Mouse (Mus musculus): ENCODE measurements at regions not wholly inside any gene's neighbourhood (a gene's known extent, or its start where the extent isn't known, plus 50 kb on each side); places are given as distances from the start of the nearest gene placed in this dataset.
"Not testable (repeated sequence)": the region's sequence is repeated elsewhere in the genome, so short reads cannot be mapped to it uniquely, and the experiment has no call there.

DNA sequence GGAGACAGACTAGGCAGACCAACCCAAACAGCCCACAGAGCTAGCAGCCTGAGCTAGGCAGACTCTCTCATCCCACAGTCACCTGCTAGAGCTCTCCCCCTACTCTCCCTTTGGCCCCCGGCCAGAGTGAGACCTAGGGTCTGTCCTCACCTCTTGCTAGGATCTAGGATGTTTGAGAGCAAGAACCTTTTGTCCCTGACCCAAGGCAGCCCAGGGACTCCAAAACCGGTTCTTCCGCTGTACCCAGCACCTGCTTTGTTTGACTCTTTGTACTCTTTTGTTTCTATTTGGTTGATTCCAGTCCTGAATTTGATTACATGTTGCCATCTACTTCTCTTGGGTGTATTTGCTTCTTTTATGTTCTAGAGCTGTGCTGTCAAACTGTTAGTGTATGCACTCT, 75.3 kb downstream of the H60c start:
- DNase-seq (ENCODE audit: low read depth, low spot score), result no peak

GRCm38 (mm10) chr10:3188361-3188760, 79.2 kb downstream of the H60c start:
- no peak for DNase-seq (ENCODE audit: low read depth, low spot score)

GRCm38 (mm10) chr10:3180103-3180502, 87.5 kb downstream of the H60c start:
- DNase-seq (ENCODE audit: low read depth, low spot score), result no peak

GRCm38 (mm10) chr10:3173601-3174000, 94.0 kb downstream of the H60c start:
- DNase-seq (ENCODE audit: low read depth, low spot score), result no peak

DNA sequence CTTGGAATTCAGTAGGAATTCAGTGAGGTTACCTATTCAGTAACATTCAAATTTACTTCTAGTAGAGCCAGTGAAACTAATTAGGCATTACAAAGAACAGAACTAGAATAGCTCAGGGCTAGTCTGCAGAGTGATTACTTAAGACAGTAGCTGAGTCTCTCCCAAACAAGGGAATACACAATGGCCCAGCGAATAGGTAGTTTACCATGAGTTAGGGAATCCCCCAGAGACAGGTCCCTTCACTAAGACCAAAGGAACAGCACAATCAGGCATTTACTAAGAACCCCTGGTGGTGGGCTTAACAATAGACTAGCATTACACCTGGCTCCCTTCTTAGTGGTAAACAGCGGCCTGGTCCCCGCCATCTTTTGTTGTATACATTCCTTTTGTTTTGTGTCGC, 94.6 kb downstream of the H60c start:
- not testable (repeated sequence) for DNase-seq (ENCODE audit: low read depth, low spot score)

DNA sequence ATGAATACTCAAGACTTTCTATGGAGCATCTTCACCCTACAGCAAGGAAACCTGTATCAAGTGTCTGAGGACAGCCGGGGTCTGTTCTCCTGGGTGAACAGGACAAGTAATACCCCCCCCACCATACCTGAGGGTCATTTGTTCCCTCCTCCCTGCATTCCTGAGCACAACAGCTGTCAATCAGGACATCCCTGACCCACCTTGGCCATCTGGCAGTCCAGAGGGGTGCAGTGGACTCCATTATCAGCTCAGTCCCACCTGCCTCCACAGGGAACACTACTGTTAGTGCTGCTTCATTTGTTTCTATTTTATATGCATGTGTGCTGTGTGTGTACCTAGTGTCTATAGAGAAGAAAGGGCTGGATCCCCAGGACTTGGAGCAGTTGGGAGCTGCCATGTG, 95.3 kb downstream of the H60c start:
- no peak for DNase-seq (ENCODE audit: low read depth, low spot score)

GRCm38 (mm10) chr10:3171366-3171765, 96.2 kb downstream of the H60c start:
- no peak for DNase-seq (ENCODE audit: low read depth, low spot score)

DNA sequence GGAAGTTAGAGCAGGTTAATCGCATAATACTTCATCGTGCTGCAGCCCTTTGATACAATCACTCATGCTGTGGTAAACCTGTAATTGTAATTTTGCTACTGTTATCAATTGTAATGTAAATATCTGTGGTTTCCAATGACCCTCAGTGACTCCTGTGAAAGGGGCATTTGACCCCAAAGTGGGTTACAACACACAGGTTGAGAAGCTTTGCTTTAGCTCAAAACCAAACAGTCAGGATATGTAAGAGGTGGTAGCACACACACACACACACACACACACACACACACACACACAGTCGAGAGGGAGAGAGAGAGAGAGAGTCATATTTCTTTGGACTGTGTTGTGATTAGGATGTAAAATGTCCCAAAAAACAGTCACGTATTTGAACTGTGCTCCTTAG, 112.0 kb downstream of the H60c start:
- no peak for DNase-seq (ENCODE audit: low read depth, low spot score)

- no peak for DNase-seq (ENCODE audit: low read depth, low spot score)
These were observed 119.4 kb downstream of the H60c start for GRCm38 (mm10) chr10:3148171-3148570.

- DNase-seq (ENCODE audit: low read depth, low spot score), result no peak
These were observed 128.3 kb downstream of the H60c start for GRCm38 (mm10) chr10:3139306-3139705.

DNA sequence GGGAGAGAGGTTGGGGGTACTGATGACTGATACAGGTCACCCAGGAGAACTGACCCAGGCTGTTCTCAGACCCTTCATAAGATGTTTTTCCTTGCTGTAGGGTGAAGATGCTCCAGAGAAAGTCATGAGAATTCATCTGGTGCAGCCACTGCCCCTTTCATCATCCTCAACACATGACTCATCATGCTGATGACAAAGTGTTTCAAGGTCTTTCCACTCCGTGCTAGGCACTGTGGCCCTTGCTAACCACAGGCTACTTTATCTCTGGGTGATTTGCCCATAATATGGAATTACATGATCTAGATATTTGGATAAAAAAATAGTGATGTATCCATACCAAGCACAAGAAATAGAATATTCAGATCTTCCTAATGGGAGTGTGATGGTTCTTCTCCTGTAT, 140.1 kb downstream of the H60c start:
- DNase-seq (ENCODE audit: low read depth, low spot score), result no peak

DNA sequence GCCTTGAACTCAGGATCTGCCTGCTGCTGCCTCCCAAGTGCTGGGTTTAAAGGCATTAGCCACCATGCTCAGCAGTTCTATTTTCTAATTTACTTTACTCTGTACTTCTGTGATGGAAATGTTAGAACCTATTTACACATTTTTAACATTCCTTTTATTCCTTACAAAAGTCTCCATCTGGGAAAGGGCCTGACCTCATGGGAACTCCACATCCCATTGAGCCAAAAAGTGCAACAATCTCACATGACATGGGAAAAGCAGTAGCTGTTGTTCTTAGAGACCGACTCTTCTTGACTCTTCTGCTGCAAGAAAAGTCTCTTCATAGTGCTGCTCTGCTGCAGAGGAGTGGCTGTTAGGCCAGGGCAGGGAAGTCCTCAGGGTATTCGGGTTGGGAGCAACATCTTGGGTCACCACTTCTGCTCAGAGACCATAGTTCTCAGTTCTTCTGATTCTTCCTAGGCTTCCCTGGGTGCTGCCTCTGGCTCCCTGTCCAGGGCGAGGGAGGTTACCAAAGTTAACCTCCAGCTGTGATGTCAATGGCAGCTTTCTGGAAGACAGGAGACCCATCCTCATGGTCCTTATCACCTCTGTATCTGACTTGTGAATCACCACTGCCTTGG, 150.0 kb downstream of the H60c start:
- no peak for DNase-seq (ENCODE audit: low read depth, low spot score)

DNA sequence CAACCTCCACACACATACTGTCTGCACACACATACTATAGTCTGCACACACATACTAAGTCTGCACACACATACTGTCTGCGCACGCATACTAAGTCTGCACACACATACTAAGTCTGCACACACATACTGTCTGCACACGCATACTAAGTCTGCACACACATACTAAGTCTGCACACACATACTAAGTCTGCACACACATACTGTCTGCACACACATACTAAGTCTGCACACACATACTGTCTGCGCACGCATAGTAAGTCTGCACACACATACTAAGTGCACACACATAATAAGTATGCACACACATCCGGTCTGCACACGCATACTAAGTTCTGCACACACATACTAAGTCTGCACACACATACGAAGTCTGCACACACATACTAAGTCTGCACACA, 153.2 kb downstream of the H60c start:
- DNase-seq (ENCODE audit: low read depth, low spot score), result not testable (repeated sequence)

- peak; percentile 34 for DNase-seq (ENCODE audit: low read depth, low spot score)
These were observed 159.6 kb downstream of the H60c start for GRCm38 (mm10) chr10:3107955-3108354.

Measured in A20 (cell line).